Mouse (Mus musculus) neural tube, embryonic 15.5 days (tissue): ENCODE measurements around the gene Ppfibp2. TPM values are rescaled to one million over a fixed set of nuclear protein-coding genes. Genes with fewer than 3 reads are reported as not detected.

ENCODE experiments used
- ATAC-seq: fragments of 200-750 bp; cut with Nextera tagmentation; 2 replicates; pipeline ENCODE4 v1.8.0; 2017; ENCODE audit warnings: mild to moderate bottlenecking, moderate TSS enrichment, moderate library complexity; ENCODE audit not compliant: low FRiP score
- H3K27ac ChIP-seq: fragments of 300-500 bp; sonication (generic); replicated peaks from 2 replicates; pipeline ENCODE4 v1.5.1; 2015; ENCODE audit warnings: mild to moderate bottlenecking, inconsistent platforms
- H3K27me3 ChIP-seq: fragments of 300-500 bp; sonication (generic); replicated peaks from 2 replicates; pipeline ENCODE4 v1.6.1; 2015; ENCODE audit warnings: inconsistent platforms
- H3K36me3 ChIP-seq: fragments of 300-500 bp; sonication (generic); 2 replicates; pipeline ENCODE4 v1.6.1; 2015; ENCODE audit warnings: inconsistent platforms
- H3K4me1 ChIP-seq: fragments of 300-500 bp; sonication (generic); 2 replicates; pipeline ENCODE4 v1.6.1; 2015; ENCODE audit warnings: inconsistent platforms
- H3K4me2 ChIP-seq: fragments of 300-500 bp; sonication (generic); 2 replicates; pipeline ENCODE4 v1.6.1; 2015; ENCODE audit warnings: inconsistent platforms, mild to moderate bottlenecking, moderate library complexity
- H3K4me3 ChIP-seq: fragments of 300-500 bp; sonication (generic); replicated peaks from 2 replicates; pipeline ENCODE4 v1.5.1; 2015; ENCODE audit warnings: mild to moderate bottlenecking, inconsistent platforms
- H3K9ac ChIP-seq: fragments of 300-500 bp; sonication (generic); replicated peaks from 2 replicates; pipeline ENCODE4 v1.6.1; 2015; ENCODE audit warnings: mild to moderate bottlenecking, inconsistent platforms
- H3K9me3 ChIP-seq: fragments of 300-500 bp; sonication (generic); replicated peaks from 2 replicates; pipeline ENCODE4 v1.6.1; 2016; ENCODE audit warnings: inconsistent platforms
- WGBS: fragments of 180-500 bp; shearing (Covaris S2); methylation state at CpG from one replicate; pipeline ENCODE4 v1.1.7; 2015; ENCODE audit warnings: mixed read lengths; 5-methylcytosine and 5-hydroxymethylcytosine counted together
- polyA plus RNA-seq: library from polyadenylated mRNA; unstranded; fragments of >200 nt; fragmentation: Nextera tagmentation; extraction: Ambion mirVana; gene quantifications from 2 replicates; pipeline ENCODE4 v1.2.1, GENCODE M21; 2015

Gene Ppfibp2
- 2.5 and 3.6 TPM in 2 replicates for polyA plus RNA-seq

DNA sequence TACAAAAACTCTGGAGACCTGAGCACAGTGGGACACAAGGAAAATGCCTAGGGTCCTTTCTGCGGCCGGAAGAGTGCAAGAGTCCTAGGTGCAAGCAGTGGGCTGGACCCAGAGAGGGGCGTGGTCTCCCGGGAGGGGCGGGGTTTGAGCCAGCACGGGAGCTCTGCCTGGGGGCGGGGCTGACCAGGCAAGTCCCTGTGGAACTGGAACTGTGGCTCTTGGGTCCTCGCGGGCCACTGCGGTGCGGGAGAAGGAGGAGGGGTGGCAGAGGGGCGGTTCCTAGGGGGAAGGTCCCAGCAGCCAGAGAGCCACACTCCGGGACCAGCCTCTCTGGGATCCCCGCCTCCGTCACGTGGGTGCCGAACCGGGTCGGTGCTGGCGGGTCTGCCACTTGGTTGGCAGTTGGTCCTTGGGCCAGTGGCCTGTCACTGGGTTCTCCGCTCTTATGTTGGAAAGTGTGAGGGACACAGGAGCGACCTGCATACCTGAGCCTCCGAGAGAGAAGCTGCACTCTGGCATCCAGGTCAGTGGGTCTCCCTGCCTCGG is at the start of gene Ppfibp2:
TSS of gene Ppfibp2 (plus strand) at position 351 of the 546 bp plus-strand sequence.
- H3K27me3 ChIP-seq = peaks cover 5% of the 10 kb centered on the region; the same call in 1 of the 2 replicates
- peak within 1 kb of the TSS; percentile 54 for H3K9ac ChIP-seq
- 1% methylated on average over 24 of the region's 24 CpGs for WGBS
- H3K36me3 ChIP-seq = no peaks in the 10 kb centered on the region
- ATAC-seq = peak; percentile 94
- H3K27ac ChIP-seq = no peak within 1 kb of the TSS
- peaks cover 14% of the 10 kb centered on the region for H3K4me1 ChIP-seq
- peak within 1 kb of the TSS; percentile 100 for H3K4me2 ChIP-seq
- no peaks in the 10 kb centered on the region for H3K9me3 ChIP-seq
- H3K4me3 ChIP-seq = peak within 1 kb of the TSS; percentile 62

DNA sequence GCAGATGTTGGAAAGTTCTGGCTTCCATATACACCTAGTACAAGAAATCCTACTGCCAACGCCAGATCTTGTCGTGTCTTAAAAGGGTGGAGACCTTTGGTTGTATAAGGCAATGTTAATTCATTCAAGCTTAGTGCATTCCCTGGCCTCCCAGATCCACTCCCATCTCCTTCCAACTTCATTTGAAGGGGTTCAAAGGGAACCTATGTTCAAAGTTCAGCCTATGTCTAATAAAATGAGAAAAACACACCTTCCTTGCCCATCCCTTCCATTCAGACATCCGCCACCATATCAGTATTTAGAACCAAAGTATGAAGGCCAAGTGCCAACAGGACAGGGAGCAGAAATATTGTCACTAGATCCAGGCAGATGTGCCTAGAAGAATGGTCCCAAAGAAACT is 47.1 kb upstream of the Ppfibp2 start:
- WGBS = 92% methylated on average over 3 of the region's 3 CpGs
- no peak overlapping the region for H3K27ac ChIP-seq
- no peaks in the 10 kb centered on the region for H3K9me3 ChIP-seq
- no peaks in the 10 kb centered on the region for H3K4me1 ChIP-seq
- no peak overlapping the region for H3K4me2 ChIP-seq
- no peaks in the 10 kb centered on the region for H3K27me3 ChIP-seq
- no peak overlapping the region for H3K4me3 ChIP-seq
- no peak for ATAC-seq
- H3K9ac ChIP-seq = no peak overlapping the region
- no peaks in the 10 kb centered on the region for H3K36me3 ChIP-seq

DNA sequence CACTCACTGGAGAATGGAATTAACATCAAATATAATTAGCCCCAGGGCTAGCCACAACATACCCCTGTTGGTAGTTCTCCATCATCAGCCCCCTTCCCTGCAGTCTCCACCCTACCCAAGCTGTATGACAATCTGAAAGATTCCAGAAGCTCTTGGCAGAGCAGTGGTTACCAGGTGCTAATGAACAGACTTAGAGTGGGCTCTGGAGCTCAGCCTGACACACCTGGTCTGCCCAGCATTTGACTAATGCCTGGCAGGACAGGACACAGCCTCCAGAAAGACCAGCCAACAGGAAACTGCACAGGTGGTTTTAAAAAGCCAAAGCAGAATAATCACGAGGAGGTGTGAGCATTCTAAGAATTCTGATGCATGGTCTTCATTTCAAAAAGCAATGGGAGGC is 41.5 kb upstream of the Ppfibp2 start:
- Histone ChIP-seq H3K4me3 (no peak overlapping the region), H3K4me1 (no peaks in the 10 kb centered on the region)
- WGBS = 83% methylated on average over 1 of the region's 1 CpGs

DNA sequence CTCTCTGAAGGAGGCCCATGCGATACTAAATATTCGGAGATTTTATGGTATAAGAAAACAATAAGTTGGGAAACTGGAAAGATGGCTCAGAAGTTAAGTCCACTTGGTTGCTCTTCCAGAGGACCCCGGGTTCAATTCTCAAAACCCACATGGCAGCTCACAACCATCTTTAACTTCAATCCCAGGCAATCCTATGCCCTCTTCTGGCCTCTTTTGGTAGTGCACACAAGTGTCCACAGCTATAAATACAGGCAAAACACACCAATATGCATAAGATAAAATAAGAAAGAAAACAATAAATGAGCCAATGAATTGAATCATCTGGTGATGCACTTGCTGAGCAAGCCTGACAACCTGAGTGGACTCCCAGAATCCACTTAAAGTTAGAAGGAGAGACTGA is 39.1 kb upstream of the Ppfibp2 start:
- no peak for ATAC-seq
- H3K9me3 ChIP-seq = no peaks in the 10 kb centered on the region
- 93% methylated on average over 3 of the region's 3 CpGs for WGBS
- no peaks in the 10 kb centered on the region for H3K4me1 ChIP-seq
- no peak overlapping the region for H3K27ac ChIP-seq
- no peaks in the 10 kb centered on the region for H3K27me3 ChIP-seq
- H3K4me3 ChIP-seq = no peak overlapping the region
- H3K4me2 ChIP-seq = no peak overlapping the region
- no peaks in the 10 kb centered on the region for H3K36me3 ChIP-seq
- H3K9ac ChIP-seq = no peak overlapping the region

More for the DNA sequence above, 41.5 kb upstream of the Ppfibp2 start:
- H3K27ac ChIP-seq = no peak overlapping the region
- no peak overlapping the region for H3K9ac ChIP-seq
- no peak overlapping the region for H3K4me2 ChIP-seq
- H3K27me3 ChIP-seq = no peaks in the 10 kb centered on the region
- no peak for ATAC-seq
- H3K36me3 ChIP-seq = no peaks in the 10 kb centered on the region
- no peaks in the 10 kb centered on the region for H3K9me3 ChIP-seq

DNA sequence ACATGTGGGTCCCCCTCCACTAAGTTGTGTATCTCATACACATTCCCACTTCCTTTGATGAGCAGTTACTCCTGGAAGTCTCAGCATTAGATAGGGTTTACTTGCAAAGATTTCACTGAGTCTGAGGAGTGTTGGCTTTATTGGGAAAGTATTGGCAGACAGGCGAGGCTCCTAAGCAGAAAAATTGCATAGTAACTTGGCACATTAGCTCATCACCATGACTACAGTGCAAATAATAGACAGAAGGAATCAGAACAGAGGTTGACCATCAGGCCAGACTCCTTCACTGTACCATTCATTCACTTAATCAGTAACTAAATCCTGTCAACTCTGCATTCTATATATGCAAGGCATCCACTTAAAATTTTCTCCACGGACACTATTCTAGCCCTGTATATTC is 34.3 kb upstream of the Ppfibp2 start:
- no peaks in the 10 kb centered on the region for H3K9me3 ChIP-seq
- no peak overlapping the region for H3K4me2 ChIP-seq
- H3K4me3 ChIP-seq = no peak overlapping the region
- H3K4me1 ChIP-seq = no peaks in the 10 kb centered on the region; the same call in 1 of the 2 replicates
- H3K9ac ChIP-seq = no peak overlapping the region
- no peak for ATAC-seq
- no peaks in the 10 kb centered on the region for H3K27me3 ChIP-seq
- H3K36me3 ChIP-seq = no peaks in the 10 kb centered on the region
- H3K27ac ChIP-seq = no peak overlapping the region
- 66% methylated on average over 2 of the region's 2 CpGs for WGBS

DNA sequence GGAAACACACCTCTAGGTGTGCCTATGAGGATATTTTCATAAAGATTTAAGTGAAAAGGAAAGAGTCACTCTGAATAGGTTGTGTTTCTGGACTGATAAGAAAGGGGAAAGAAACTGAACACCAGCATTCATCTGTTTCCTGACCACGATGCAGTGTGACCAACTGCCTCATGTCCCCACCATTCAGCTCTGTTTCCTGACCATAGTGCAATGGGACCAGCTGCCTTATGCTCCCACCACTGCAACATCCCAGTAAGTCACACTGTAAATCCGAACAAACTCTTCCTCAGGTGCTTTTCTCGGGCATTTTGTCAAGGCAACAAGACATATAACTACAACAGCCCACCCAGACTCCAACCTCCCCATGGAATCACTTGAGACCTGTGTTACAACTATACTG is 33.4 kb upstream of the Ppfibp2 start:
- WGBS = 86% methylated on average over 3 of the region's 3 CpGs
- no peak overlapping the region for H3K4me2 ChIP-seq
- H3K27ac ChIP-seq = no peak overlapping the region
- no peaks in the 10 kb centered on the region; the same call in 1 of the 2 replicates for H3K4me1 ChIP-seq
- H3K9me3 ChIP-seq = no peaks in the 10 kb centered on the region
- H3K36me3 ChIP-seq = no peaks in the 10 kb centered on the region
- H3K27me3 ChIP-seq = no peaks in the 10 kb centered on the region
- no peak for ATAC-seq
- no peak overlapping the region for H3K9ac ChIP-seq
- H3K4me3 ChIP-seq = no peak overlapping the region

DNA sequence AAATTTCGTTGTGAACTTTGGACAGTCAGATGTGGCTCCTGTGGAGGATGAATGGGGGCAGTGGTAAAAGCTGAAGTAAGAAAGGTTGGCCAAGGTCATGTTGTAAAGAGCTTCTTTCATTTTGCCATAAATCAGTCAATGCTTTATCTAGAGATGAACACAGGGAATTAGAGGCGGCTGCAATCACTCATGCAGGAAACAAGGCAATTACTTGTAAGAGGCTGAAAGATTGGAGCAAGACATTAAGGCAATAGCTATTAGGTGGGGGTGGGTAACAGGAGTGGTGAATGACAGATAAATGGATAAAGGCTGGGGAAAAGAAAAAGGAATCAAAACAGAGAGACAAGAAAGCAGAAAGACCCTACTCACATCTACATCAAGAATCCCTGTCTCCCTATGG is 31.3 kb upstream of the Ppfibp2 start:
- no peak for ATAC-seq
- no peaks in the 10 kb centered on the region for H3K27me3 ChIP-seq
- 11% methylated on average over 2 of the region's 2 CpGs for WGBS

DNA sequence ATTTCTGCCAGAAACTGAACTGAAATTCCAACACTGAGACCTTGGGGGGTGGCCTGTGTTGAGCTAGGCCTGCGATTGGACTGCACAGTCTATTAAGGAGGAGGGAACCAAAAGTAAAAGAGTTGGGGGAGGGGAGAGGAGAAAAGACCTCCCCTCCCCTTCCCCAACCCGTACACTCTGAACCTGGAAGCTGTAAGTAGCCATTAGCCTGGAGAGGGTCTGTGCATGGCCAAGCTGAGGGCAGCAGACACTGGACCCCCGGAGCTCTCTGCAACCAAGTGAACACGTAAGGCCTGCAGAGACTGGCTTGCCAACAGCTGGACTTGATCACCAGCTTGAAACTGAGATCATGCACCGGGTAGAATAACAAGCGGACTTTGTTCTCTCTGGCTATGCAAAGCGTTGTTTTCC is 27.7 kb upstream of the Ppfibp2 start, which contains the start of gene Olfml1:
TSS of gene Olfml1 (plus strand) at position 186 of the 411 bp plus-strand sequence.
- Histone ChIP-seq H3K27ac (no peak within 1 kb of the TSS; the same call in 1 of the 2 replicates), H3K4me1 (no peaks in the 10 kb centered on the region; the same call in 1 of the 2 replicates), H3K4me3 (peak within 1 kb of the TSS; percentile 19), H3K9me3 (no peaks in the 10 kb centered on the region), H3K4me2 (peak within 1 kb of the TSS; percentile 21; the same call in 1 of the 2 replicates), H3K9ac (no peak within 1 kb of the TSS), H3K27me3 (no peaks in the 10 kb centered on the region), H3K36me3 (no peaks in the 10 kb centered on the region)
- WGBS = 65% methylated on average over 7 of the region's 7 CpGs
- ATAC-seq = no peak

More for the DNA sequence above, 31.3 kb upstream of the Ppfibp2 start:
- H3K4me1 ChIP-seq = no peaks in the 10 kb centered on the region; the same call in 1 of the 2 replicates
- no peak overlapping the region for H3K4me3 ChIP-seq
- H3K9me3 ChIP-seq = no peaks in the 10 kb centered on the region
- H3K9ac ChIP-seq = no peak overlapping the region
- H3K27ac ChIP-seq = no peak overlapping the region
- H3K4me2 ChIP-seq = no peak overlapping the region
- no peaks in the 10 kb centered on the region for H3K36me3 ChIP-seq

DNA sequence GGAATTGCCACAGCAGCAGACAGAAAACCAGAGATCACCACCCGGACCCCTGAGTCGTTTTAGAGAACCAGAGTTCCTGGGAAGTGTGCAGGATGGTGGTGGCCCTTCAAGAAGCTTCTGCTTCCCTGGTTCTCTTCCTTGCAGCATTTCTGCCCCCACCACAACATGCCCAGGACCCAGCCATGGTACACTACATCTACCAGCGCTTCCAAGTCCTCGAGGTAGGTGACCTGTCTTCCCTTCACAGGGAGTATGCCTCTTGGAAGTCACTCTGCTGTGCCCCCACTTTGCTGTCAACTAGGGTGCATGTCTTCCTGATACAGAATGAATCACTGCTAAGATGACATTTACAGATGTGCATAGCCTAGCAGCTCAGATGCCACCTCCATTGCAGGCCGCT is 27.3 kb upstream of the Ppfibp2 start:
- H3K4me3 ChIP-seq = peak overlapping the region; percentile 19
- H3K4me1 ChIP-seq = no peaks in the 10 kb centered on the region; the same call in 1 of the 2 replicates
- ATAC-seq = no peak

GRCm38 (mm10) chr7:107568971-107569370 is 26.0 kb upstream of the Ppfibp2 start:
- no peak overlapping the region for H3K9ac ChIP-seq
- H3K4me2 ChIP-seq = no peak overlapping the region
- H3K4me1 ChIP-seq = no peaks in the 10 kb centered on the region; the same call in 1 of the 2 replicates
- H3K9me3 ChIP-seq = no peaks in the 10 kb centered on the region
- no peaks in the 10 kb centered on the region for H3K27me3 ChIP-seq
- ATAC-seq = no peak
- 74% methylated on average over 4 of the region's 4 CpGs for WGBS
- no peak overlapping the region for H3K4me3 ChIP-seq
- H3K36me3 ChIP-seq = no peaks in the 10 kb centered on the region
- no peak overlapping the region for H3K27ac ChIP-seq

More for the DNA sequence above, 27.3 kb upstream of the Ppfibp2 start:
- H3K36me3 ChIP-seq = no peaks in the 10 kb centered on the region
- no peak overlapping the region; the same call in 1 of the 2 replicates for H3K27ac ChIP-seq
- H3K27me3 ChIP-seq = no peaks in the 10 kb centered on the region
- no peak overlapping the region for H3K9ac ChIP-seq
- H3K9me3 ChIP-seq = no peaks in the 10 kb centered on the region
- 83% methylated on average over 5 of the region's 5 CpGs for WGBS
- H3K4me2 ChIP-seq = peak overlapping the region; percentile 21; the same call in 1 of the 2 replicates

- H3K4me1 ChIP-seq = no peaks in the 10 kb centered on the region
- no peaks in the 10 kb centered on the region for H3K27me3 ChIP-seq
- 75% methylated on average over 2 of the region's 2 CpGs for WGBS
- no peak overlapping the region for H3K4me3 ChIP-seq
- ATAC-seq = no peak
- H3K4me2 ChIP-seq = no peak overlapping the region
- no peaks in the 10 kb centered on the region for H3K36me3 ChIP-seq
- no peaks in the 10 kb centered on the region for H3K9me3 ChIP-seq
- no peak overlapping the region for H3K27ac ChIP-seq
- no peak overlapping the region for H3K9ac ChIP-seq
Measured at GRCm38 (mm10) chr7:107573856-107574255, 21.2 kb upstream of the Ppfibp2 start.

DNA sequence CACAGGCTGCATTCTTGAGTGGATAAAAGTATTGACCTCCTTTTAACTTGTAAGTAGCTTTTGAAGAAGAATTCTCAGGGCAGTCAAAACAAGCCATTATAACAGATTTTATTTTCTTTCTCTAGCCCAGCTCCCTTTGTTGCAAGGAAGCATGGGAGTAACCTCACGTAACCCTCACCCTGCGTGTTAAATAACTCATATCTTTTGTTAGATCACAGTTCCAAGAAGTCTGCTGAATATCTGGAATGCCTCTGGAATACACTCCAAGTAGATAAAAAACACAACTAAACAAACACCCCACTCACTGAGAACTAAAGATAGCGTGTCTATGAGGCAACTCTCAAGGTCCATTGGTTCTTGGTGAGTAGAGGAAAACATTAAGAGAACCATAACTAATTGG is 20.7 kb upstream of the Ppfibp2 start:
- no peaks in the 10 kb centered on the region for H3K4me1 ChIP-seq
- H3K27ac ChIP-seq = no peak overlapping the region
- H3K27me3 ChIP-seq = no peaks in the 10 kb centered on the region
- no peak overlapping the region for H3K4me2 ChIP-seq
- H3K9ac ChIP-seq = no peak overlapping the region
- H3K9me3 ChIP-seq = no peaks in the 10 kb centered on the region
- WGBS = 76% methylated on average over 3 of the region's 3 CpGs
- ATAC-seq = no peak
- no peak overlapping the region for H3K4me3 ChIP-seq
- H3K36me3 ChIP-seq = no peaks in the 10 kb centered on the region
